ENCODE assay signal across 18 mouse cellular contexts in genomic region chr6:94354451-94355095, GRCm38 (mm10).
A peak's percentile ranks its signal among the peaks of the same experiment; 100 is the strongest.
DNase-seq lines count a peak whose midpoint lies in the region; ATAC-seq and TF ChIP-seq lines count a peak whose summit lies in the region.
"Had no signal": no experiment of that assay in that cellular context is flagged by ENCODE, and none has a peak within 500 bp of the region (broad histone marks: within the 10 kb centered on the region; RNA-seq: fewer than 3 reads in every experiment).

No protein-coding gene starts in this region.

- no peaks in the 10 kb centered on the region for H3K27me3 ChIP-seq in intestine, postnatal 0 days (replicated peaks; ENCODE audit: control insufficient read depth, insufficient read depth, low read length)
- H3K27me3 ChIP-seq: embryonic facial prominence, embryonic 12.5 days; heart, embryonic 13.5 days had no signal

- H3K4me2 ChIP-seq in intestine, postnatal 0 days (replicated peaks; ENCODE audit: low read depth) = no peak overlapping the region
- H3K4me2 ChIP-seq: embryonic facial prominence, embryonic 12.5 days; heart, embryonic 13.5 days; liver, embryonic 11.5 days had no signal

- no peaks in the 10 kb centered on the region for H3K36me3 ChIP-seq in intestine, postnatal 0 days (ENCODE audit: control insufficient read depth, insufficient read depth)
- H3K36me3 ChIP-seq: embryonic facial prominence, embryonic 12.5 days; heart, embryonic 13.5 days had no signal

- 60% methylated on average over 8 of the region's 8 CpGs for WGBS in intestine, postnatal 0 days

- no peak overlapping the region for H3K27ac ChIP-seq in intestine, postnatal 0 days (ENCODE audit: low read depth, low read length)
- H3K27ac ChIP-seq: embryonic facial prominence, embryonic 12.5 days; heart, embryonic 13.5 days; macrophage had no signal

- no peak for ATAC-seq in intestine, postnatal 0 days
- ATAC-seq: inflammation-experienced regulatory T-cells, adult 6 months had no signal

- H3K9ac ChIP-seq in intestine, postnatal 0 days (ENCODE audit: low read depth, low read length) = no peak overlapping the region
- H3K9ac ChIP-seq: embryonic facial prominence, embryonic 12.5 days; heart, embryonic 13.5 days had no signal

- no peak overlapping the region for H3K4me3 ChIP-seq in intestine, postnatal 0 days (ENCODE audit: low read depth, low read length)
- H3K4me3 ChIP-seq: embryonic facial prominence, embryonic 12.5 days; heart, embryonic 13.5 days had no signal

- TF ChIP-seq CTCF in intestine, postnatal 0 days (IDR thresholded peaks at IDR 0.05; ENCODE audit: low read depth) = no peak

- no peaks in the 10 kb centered on the region for H3K4me1 ChIP-seq in intestine, postnatal 0 days (replicated peaks; ENCODE audit: control insufficient read depth, insufficient read depth, low read length)

- no peaks in the 10 kb centered on the region for H3K9me3 ChIP-seq in intestine, postnatal 0 days (ENCODE audit: control insufficient read depth)
- H3K9me3 ChIP-seq: embryonic facial prominence, embryonic 12.5 days; heart, embryonic 13.5 days had no signal

- DNase-seq in lung, postnatal 10 days = peak; percentile 28
- no peak for DNase-seq in lung, adult 18-20 months
- peak; percentile 9 to 35 for DNase-seq in kidney, adult 8-10 months
- DNase-seq in kidney, postnatal 4 days = peak; percentile 14 to 31
- no peak for DNase-seq in frontal cortex, adult 2 months (ENCODE audit: extremely low spot score in 1 of 2, low spot score in 1 of 2)
- DNase-seq in T-cell, adult 2 months (ENCODE audit: low spot score) = no peak
- DNase-seq: adrenal gland, adult 8-10 months; cerebellum, adult 2 months; midbrain, embryonic 14.5 days; right cerebral cortex, adult 18-20 months; spleen, adult 18-20 months; thymus, postnatal 36 days had no signal

Comparison
In these comparisons a context has a peak if more than half of its experiments do, and no peak if none do; other contexts are left out.
1. DNase-seq: peak in lung, postnatal 10 days (single experiment), kidney, adult 8-10 months (2 of 2) and kidney, postnatal 4 days (2 of 2); none in lung, adult 18-20 months (0 of 2), frontal cortex, adult 2 months (0 of 2) and T-cell, adult 2 months (single experiment).